Mouse (Mus musculus) liver, adult (tissue): ENCODE results near the gene Ces2a.

ENCODE experiments used
- GATA4 ChIP-seq: IDR thresholded peaks from 2 replicates; pipeline ENCODE4 v1.6.1; 2014; ENCODE audit warnings: mild to moderate bottlenecking, low read length; ENCODE audit not compliant: insufficient replicate concordance

Ces2a gene

GRCm38 (mm10) chr8:104733753-104734152, at the start of gene Ces2a:
TSS of gene Ces2a (plus strand) at chr8:104734003.
- peak; percentile 98 for TF ChIP-seq GATA4

- TF ChIP-seq GATA4, result no peak
These were observed 45.4 kb upstream of the Ces2a start for GRCm38 (mm10) chr8:104688433-104688832.

- no peak for TF ChIP-seq GATA4
These were observed 35.2 kb upstream of the Ces2a start for GRCm38 (mm10) chr8:104698556-104698955.

GRCm38 (mm10) chr8:104701900-104702299, 31.9 kb upstream of the Ces2a start:
- TF ChIP-seq GATA4, result no peak

GRCm38 (mm10) chr8:104721166-104721565, 12.6 kb upstream of the Ces2a start:
- TF ChIP-seq GATA4, result no peak

GRCm38 (mm10) chr8:104731451-104731850, 2.4 kb upstream of the Ces2a start:
- peak; percentile 43; the same call in 1 of the 2 replicates for TF ChIP-seq GATA4

- TF ChIP-seq GATA4, result peak; percentile 91
These were observed 1.8 kb upstream of the Ces2a start for GRCm38 (mm10) chr8:104731969-104732368.

GRCm38 (mm10) chr8:104742039-104742438, 8.2 kb downstream of the Ces2a start:
- TF ChIP-seq GATA4, result no peak

- no peak for TF ChIP-seq GATA4
These were observed 9.6 kb downstream of the Ces2a start for GRCm38 (mm10) chr8:104743410-104743809.

- no peak for TF ChIP-seq GATA4
These were observed 19.0 kb downstream of the Ces2a start for GRCm38 (mm10) chr8:104752818-104753217.

GRCm38 (mm10) chr8:104757621-104758020, 23.8 kb downstream of the Ces2a start:
- TF ChIP-seq GATA4, result no peak

- no peak for TF ChIP-seq GATA4
These were observed 24.4 kb downstream of the Ces2a start for GRCm38 (mm10) chr8:104758209-104758608.

GRCm38 (mm10) chr8:104761126-104761525, 27.3 kb downstream of the Ces2a start:
- TF ChIP-seq GATA4, result no peak

- no peak for TF ChIP-seq GATA4
These were observed 32.7 kb downstream of the Ces2a start for GRCm38 (mm10) chr8:104766485-104766884.

- peak; percentile 95 for TF ChIP-seq GATA4
These were observed 36.6 kb downstream of the Ces2a start for GRCm38 (mm10) chr8:104770365-104770764.

- TF ChIP-seq GATA4, result no peak
These were observed 53.2 kb downstream of the Ces2a start for GRCm38 (mm10) chr8:104787049-104787448.

GRCm38 (mm10) chr8:104788929-104789328, 55.1 kb downstream of the Ces2a start:
- TF ChIP-seq GATA4, result no peak
